Mouse (Mus musculus): ENCODE results near the gene Hyal1. TPM values are rescaled to one million over a fixed set of nuclear protein-coding genes. Genes with fewer than 3 reads are reported as not detected.

Gene Hyal1
- polyA plus RNA-seq, 1 experiment from 2014 or later: 5.5 TPM

- Histone ChIP-seq H3K27ac (ENCODE audit: poor library complexity, severe bottlenecking) (peak overlapping the region; percentile 36; the same call in 1 of the 2 replicates), H3K27me3 (replicated peaks) (no peaks in the 10 kb centered on the region), H3K9me3 (replicated peaks) (no peaks in the 10 kb centered on the region), H3K4me3 (no peak overlapping the region), H3K9ac (no peak overlapping the region), H3K36me3 (peaks cover 60% of the 10 kb centered on the region), H3K4me2 (no peak overlapping the region), H3K4me1 (replicated peaks) (peaks cover 84% of the 10 kb centered on the region)
- WGBS: 76% methylated on average over 5 of the region's 5 CpGs
- ATAC-seq (ENCODE audit: insufficient number of reproducible peaks, low FRiP score): no peak
Observed at GRCm38 (mm10) chr9:107624539-107624938, 47.8 kb downstream of the Hyal1 start.

GRCm38 (mm10) chr9:107624951-107625350 is 48.2 kb downstream of the Hyal1 start:
- Histone ChIP-seq H3K4me1 (replicated peaks) (peaks cover 84% of the 10 kb centered on the region), H3K4me3 (no peak overlapping the region), H3K9ac (0 out of 2 replicates have a peak overlapping the region, but pooled peaks have one; percentile 39), H3K4me2 (no peak overlapping the region), H3K27ac (ENCODE audit: poor library complexity, severe bottlenecking) (no peak overlapping the region; the same call in 1 of the 2 replicates), H3K9me3 (replicated peaks) (no peaks in the 10 kb centered on the region), H3K36me3 (peaks cover 56% of the 10 kb centered on the region), H3K27me3 (replicated peaks) (no peaks in the 10 kb centered on the region)
- 86% methylated on average over 3 of the region's 3 CpGs for WGBS
- no peak for ATAC-seq (ENCODE audit: insufficient number of reproducible peaks, low FRiP score)

GRCm38 (mm10) chr9:107625351-107626128 is 48.8 kb downstream of the Hyal1 start:
- Histone ChIP-seq H3K27ac (ENCODE audit: poor library complexity, severe bottlenecking) (peak overlapping the region; percentile 88), H3K4me3 (no peak overlapping the region), H3K9me3 (replicated peaks) (no peaks in the 10 kb centered on the region), H3K4me1 (replicated peaks) (peaks cover 84% of the 10 kb centered on the region), H3K9ac (no peak overlapping the region), H3K4me2 (no peak overlapping the region), H3K36me3 (peaks cover 51% of the 10 kb centered on the region), H3K27me3 (replicated peaks) (no peaks in the 10 kb centered on the region)
- WGBS: 91% methylated on average over 12 of the region's 12 CpGs
- no peak for ATAC-seq (ENCODE audit: insufficient number of reproducible peaks, low FRiP score)

GRCm38 (mm10) chr9:107626158-107626843 is 49.6 kb downstream of the Hyal1 start:
- Histone ChIP-seq H3K4me3 (no peak overlapping the region), H3K9me3 (replicated peaks) (no peaks in the 10 kb centered on the region), H3K9ac (peak overlapping the region; percentile 68; the same call in 1 of the 2 replicates), H3K27ac (ENCODE audit: poor library complexity, severe bottlenecking) (peak overlapping the region; percentile 88), H3K27me3 (replicated peaks) (no peaks in the 10 kb centered on the region), H3K36me3 (peaks cover 51% of the 10 kb centered on the region), H3K4me1 (replicated peaks) (peaks cover 85% of the 10 kb centered on the region), H3K4me2 (peak overlapping the region; percentile 47)
- 0 out of 2 replicates have a peak, but pooled peaks have one; percentile 3 for ATAC-seq (ENCODE audit: insufficient number of reproducible peaks, low FRiP score)
- 50% methylated on average over 15 of the region's 15 CpGs for WGBS

- Histone ChIP-seq H3K27me3 (replicated peaks) (no peaks in the 10 kb centered on the region), H3K27ac (ENCODE audit: poor library complexity, severe bottlenecking) (peak overlapping the region; percentile 88), H3K4me1 (replicated peaks) (peaks cover 87% of the 10 kb centered on the region), H3K4me3 (no peak overlapping the region), H3K9ac (peak overlapping the region; percentile 68), H3K36me3 (peaks cover 54% of the 10 kb centered on the region), H3K4me2 (peak overlapping the region; percentile 47), H3K9me3 (replicated peaks) (no peaks in the 10 kb centered on the region)
- 4% methylated on average over 2 of the region's 2 CpGs for WGBS
- ATAC-seq (ENCODE audit: insufficient number of reproducible peaks, low FRiP score): peak; percentile 59
Observed at GRCm38 (mm10) chr9:107626844-107627277, 50.1 kb downstream of the Hyal1 start.

GRCm38 (mm10) chr9:107627387-107628255 is 50.9 kb downstream of the Hyal1 start:
- Histone ChIP-seq H3K4me3 (no peak overlapping the region), H3K9me3 (replicated peaks) (no peaks in the 10 kb centered on the region), H3K27me3 (replicated peaks) (no peaks in the 10 kb centered on the region), H3K27ac (ENCODE audit: poor library complexity, severe bottlenecking) (peak overlapping the region; percentile 88), H3K4me1 (replicated peaks) (peaks cover 89% of the 10 kb centered on the region), H3K9ac (peak overlapping the region; percentile 68), H3K4me2 (peak overlapping the region; percentile 47), H3K36me3 (peaks cover 51% of the 10 kb centered on the region)
- WGBS: 25% methylated on average over 20 of the region's 20 CpGs
- ATAC-seq (ENCODE audit: insufficient number of reproducible peaks, low FRiP score): no peak

- peak; percentile 26; the same call in 1 of the 2 replicates for ATAC-seq (ENCODE audit: insufficient number of reproducible peaks, low FRiP score)
- WGBS: 47% methylated on average over 15 of the region's 15 CpGs
- Histone ChIP-seq H3K36me3 (peaks cover 41% of the 10 kb centered on the region), H3K9ac (peak overlapping the region; percentile 68), H3K4me3 (no peak overlapping the region), H3K4me2 (peak overlapping the region; percentile 47), H3K27me3 (replicated peaks) (no peaks in the 10 kb centered on the region), H3K4me1 (replicated peaks) (peaks cover 92% of the 10 kb centered on the region), H3K9me3 (replicated peaks) (no peaks in the 10 kb centered on the region), H3K27ac (ENCODE audit: poor library complexity, severe bottlenecking) (peak overlapping the region; percentile 88)
Observed at GRCm38 (mm10) chr9:107628721-107629410, 52.1 kb downstream of the Hyal1 start.

GRCm38 (mm10) chr9:107629411-107629730 is 52.6 kb downstream of the Hyal1 start:
- no peak overlapping the region for H3K4me3 ChIP-seq
- ATAC-seq (ENCODE audit: insufficient number of reproducible peaks, low FRiP score): no peak
- H3K36me3 ChIP-seq: peaks cover 36% of the 10 kb centered on the region
- peak overlapping the region; percentile 68 for H3K9ac ChIP-seq
- peak overlapping the region; percentile 47 for H3K4me2 ChIP-seq
- H3K27me3 ChIP-seq (replicated peaks): no peaks in the 10 kb centered on the region
- peak overlapping the region; percentile 88 for H3K27ac ChIP-seq (ENCODE audit: poor library complexity, severe bottlenecking)
- H3K4me1 ChIP-seq (replicated peaks): peaks cover 87% of the 10 kb centered on the region
- no peaks in the 10 kb centered on the region for H3K9me3 ChIP-seq (replicated peaks)
- 44% methylated on average over 4 of the region's 4 CpGs for WGBS

- peaks cover 30% of the 10 kb centered on the region for H3K36me3 ChIP-seq
- H3K4me2 ChIP-seq: peak overlapping the region; percentile 41
- H3K27ac ChIP-seq (ENCODE audit: poor library complexity, severe bottlenecking): peak overlapping the region; percentile 76
- peaks cover 81% of the 10 kb centered on the region for H3K4me1 ChIP-seq (replicated peaks)
- no peak overlapping the region for H3K4me3 ChIP-seq
- no peaks in the 10 kb centered on the region for H3K9me3 ChIP-seq (replicated peaks)
- H3K27me3 ChIP-seq (replicated peaks): no peaks in the 10 kb centered on the region
- peak overlapping the region; percentile 62 for H3K9ac ChIP-seq
- WGBS: 25% methylated on average over 14 of the region's 14 CpGs
- no peak for ATAC-seq (ENCODE audit: insufficient number of reproducible peaks, low FRiP score)
Observed at GRCm38 (mm10) chr9:107629901-107630425, 53.2 kb downstream of the Hyal1 start.

- 18% methylated on average over 4 of the region's 4 CpGs for WGBS
- Histone ChIP-seq H3K4me1 (replicated peaks) (peaks cover 75% of the 10 kb centered on the region), H3K9me3 (replicated peaks) (no peaks in the 10 kb centered on the region), H3K27me3 (replicated peaks) (no peaks in the 10 kb centered on the region), H3K36me3 (peaks cover 24% of the 10 kb centered on the region), H3K4me3 (0 out of 2 replicates have a peak overlapping the region, but pooled peaks have one; percentile 7), H3K27ac (ENCODE audit: poor library complexity, severe bottlenecking) (peak overlapping the region; percentile 76), H3K9ac (peak overlapping the region; percentile 62), H3K4me2 (peak overlapping the region; percentile 41)
- no peak for ATAC-seq (ENCODE audit: insufficient number of reproducible peaks, low FRiP score)
Observed at GRCm38 (mm10) chr9:107630576-107630975, 53.8 kb downstream of the Hyal1 start.

All from heart, embryonic 12.5 days (tissue).